Mouse (Mus musculus): ENCODE measurements around the gene Irf2. TPM values are rescaled to one million over a fixed set of nuclear protein-coding genes. Genes with fewer than 3 reads are reported as not detected.
"Not testable (repeated sequence)": the region's sequence is repeated elsewhere in the genome, so short reads cannot be mapped to it uniquely, and the experiment has no call there.

Gene Irf2
- polyA plus RNA-seq, 1 experiment = 10.1 TPM

DNA sequence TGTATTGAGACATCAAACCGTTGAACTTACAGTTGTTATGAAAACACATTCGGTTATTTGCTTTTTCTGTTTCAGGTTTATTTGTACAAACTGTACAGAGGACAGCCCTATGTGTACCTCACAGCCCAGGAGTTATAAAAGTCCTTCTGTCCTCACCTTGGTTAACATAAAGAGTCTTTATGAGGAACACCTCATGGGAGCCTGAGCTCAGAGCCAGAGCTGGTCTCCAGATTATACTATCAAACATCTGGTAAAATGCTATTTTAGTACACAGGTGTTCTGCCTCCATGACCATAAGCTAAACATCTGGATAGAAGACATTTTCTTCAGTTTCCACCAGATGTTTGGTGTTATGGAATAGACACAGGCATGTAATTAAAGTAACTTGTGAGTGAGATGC is 13.1 kb upstream of the Irf2 start:
- no peak overlapping the region for H3K4me3 ChIP-seq (ENCODE audit: control insufficient read depth, low read depth, low read length)
- H3K4me1 ChIP-seq (ENCODE audit: control insufficient read depth, insufficient read depth, low read length) = no peaks in the 10 kb centered on the region
- TF ChIP-seq POLR2A (IDR thresholded peaks at IDR 0.05; ENCODE audit: control insufficient read depth, low read depth, low read length) (no peak), CTCF (IDR thresholded peaks at IDR 0.05; ENCODE audit: control insufficient read depth, insufficient read depth, insufficient replicate concordance, low read depth, low read length) (no peak)
- no peak overlapping the region for H3K27ac ChIP-seq (ENCODE audit: control insufficient read depth, insufficient read depth, low read depth, low read length)
- H3K27me3 ChIP-seq (ENCODE audit: control insufficient read depth, insufficient read depth, low read length) = no peaks in the 10 kb centered on the region
- no peaks in the 10 kb centered on the region for H3K36me3 ChIP-seq (ENCODE audit: control insufficient read depth, insufficient read depth, low read length)

DNA sequence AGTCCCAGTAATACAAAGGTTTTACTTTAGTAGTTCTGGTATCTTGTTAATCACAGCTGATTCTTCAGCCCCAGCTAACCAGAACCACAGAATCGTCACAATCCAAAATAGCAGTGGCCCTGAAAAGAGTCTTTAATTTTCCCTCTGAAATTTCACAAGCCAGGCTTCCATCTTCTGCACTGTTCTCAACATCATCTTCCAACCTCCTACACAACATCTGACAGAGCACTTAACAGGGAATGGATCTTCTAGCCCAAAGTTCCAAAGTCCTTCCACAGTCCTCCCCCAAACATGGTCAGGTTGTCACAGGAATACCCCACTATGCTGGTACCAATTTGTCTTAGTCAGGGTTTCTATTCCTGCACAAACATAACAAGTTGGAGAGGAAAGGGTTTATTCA is 9.9 kb upstream of the Irf2 start:
- H3K4me3 ChIP-seq (ENCODE audit: control insufficient read depth, low read depth, low read length); H3K4me1 ChIP-seq (ENCODE audit: control insufficient read depth, insufficient read depth, low read length); H3K36me3 ChIP-seq (ENCODE audit: control insufficient read depth, insufficient read depth, low read length); H3K27me3 ChIP-seq (ENCODE audit: control insufficient read depth, insufficient read depth, low read length); H3K27ac ChIP-seq (ENCODE audit: control insufficient read depth, insufficient read depth, low read depth, low read length): not testable (repeated sequence)

DNA sequence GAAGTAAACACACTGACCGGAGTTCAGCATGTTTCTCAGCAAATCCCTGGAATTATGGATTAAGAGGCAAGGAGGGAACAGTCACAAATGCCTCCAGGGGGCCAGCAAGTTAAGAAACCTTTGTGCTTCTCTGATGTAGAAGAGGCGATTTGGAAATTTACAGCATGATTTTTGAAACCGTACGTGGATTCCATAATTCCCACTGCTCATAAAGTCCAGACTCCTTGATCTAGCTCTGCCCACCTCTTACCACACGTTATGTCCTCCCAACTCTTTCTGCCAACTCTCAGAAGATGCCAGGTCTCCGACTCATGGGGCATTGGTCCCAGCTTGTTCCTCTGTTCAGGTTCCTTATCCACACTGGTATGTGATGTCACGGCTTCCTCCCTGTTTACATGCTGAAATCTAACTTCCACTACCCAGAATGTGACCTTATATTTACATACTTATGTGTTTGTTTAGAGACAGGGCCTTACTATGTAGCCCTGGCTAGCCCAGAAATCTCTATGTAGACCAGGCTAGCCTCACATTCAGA is 7.1 kb upstream of the Irf2 start:
- H3K27me3 ChIP-seq (ENCODE audit: control insufficient read depth, insufficient read depth, low read length) = no peaks in the 10 kb centered on the region
- H3K4me1 ChIP-seq (ENCODE audit: control insufficient read depth, insufficient read depth, low read length) = no peaks in the 10 kb centered on the region
- no peak overlapping the region for H3K4me3 ChIP-seq (ENCODE audit: control insufficient read depth, low read depth, low read length)
- H3K36me3 ChIP-seq (ENCODE audit: control insufficient read depth, insufficient read depth, low read length) = no peaks in the 10 kb centered on the region
- H3K27ac ChIP-seq (ENCODE audit: control insufficient read depth, insufficient read depth, low read depth, low read length) = no peak overlapping the region
- TF ChIP-seq POLR2A (IDR thresholded peaks at IDR 0.05; ENCODE audit: control insufficient read depth, low read depth, low read length) (no peak), CTCF (IDR thresholded peaks at IDR 0.05; ENCODE audit: control insufficient read depth, insufficient read depth, insufficient replicate concordance, low read depth, low read length) (no peak)

DNA sequence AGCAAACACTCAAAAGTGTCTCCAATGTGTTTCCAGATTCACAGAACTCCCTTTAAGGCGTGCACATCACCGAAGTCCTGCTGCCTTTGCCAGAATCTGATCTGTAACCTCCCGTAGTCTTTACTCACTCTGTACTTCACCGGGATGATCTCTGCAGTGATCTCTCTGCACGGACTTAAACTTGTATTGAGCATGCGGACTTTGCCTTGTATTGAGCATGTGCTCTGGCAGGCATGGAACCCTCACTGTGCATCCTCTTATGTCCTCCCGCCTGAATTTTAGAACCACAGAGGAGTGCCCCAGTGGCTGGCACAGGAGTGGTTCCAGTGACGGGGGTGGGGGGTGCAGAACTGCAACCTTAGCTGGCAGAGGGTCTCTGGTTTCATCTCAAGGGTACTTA is 5.9 kb upstream of the Irf2 start:
- TF ChIP-seq CTCF (IDR thresholded peaks at IDR 0.05; ENCODE audit: control insufficient read depth, insufficient read depth, insufficient replicate concordance, low read depth, low read length) (no peak), POLR2A (IDR thresholded peaks at IDR 0.05; ENCODE audit: control insufficient read depth, low read depth, low read length) (no peak)

DNA sequence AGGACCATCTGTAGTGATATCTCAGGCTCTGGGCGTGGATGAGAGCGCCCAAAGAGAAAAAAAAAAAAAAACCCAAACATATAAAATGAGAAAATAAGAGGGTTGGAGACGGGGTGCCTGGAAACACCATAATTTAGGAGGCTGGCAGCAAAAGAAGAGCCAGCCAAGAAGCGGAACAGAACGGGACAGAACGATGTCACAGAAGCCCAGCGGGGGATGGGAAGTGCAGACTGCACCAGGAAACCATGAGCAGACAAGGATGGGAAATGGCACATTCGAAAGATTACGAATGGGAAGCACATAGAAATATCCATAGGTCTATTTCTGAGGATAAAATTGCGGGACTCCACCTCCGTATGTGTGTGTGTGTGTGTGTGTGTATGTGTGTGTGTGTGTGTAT is 4.0 kb upstream of the Irf2 start:
- Histone ChIP-seq H3K4me1 (ENCODE audit: control insufficient read depth, insufficient read depth, low read length) (no peaks in the 10 kb centered on the region; the same call in 1 of the 2 replicates), H3K27ac (ENCODE audit: control insufficient read depth, insufficient read depth, low read depth, low read length) (no peak overlapping the region), H3K36me3 (ENCODE audit: control insufficient read depth, insufficient read depth, low read length) (no peaks in the 10 kb centered on the region), H3K27me3 (ENCODE audit: control insufficient read depth, insufficient read depth, low read length) (no peaks in the 10 kb centered on the region), H3K4me3 (ENCODE audit: control insufficient read depth, low read depth, low read length) (no peak overlapping the region)
- TF ChIP-seq CTCF (IDR thresholded peaks at IDR 0.05; ENCODE audit: control insufficient read depth, insufficient read depth, insufficient replicate concordance, low read depth, low read length) = no peak
- TF ChIP-seq POLR2A (IDR thresholded peaks at IDR 0.05; ENCODE audit: control insufficient read depth, low read depth, low read length) = no peak

More for the DNA sequence above, 5.9 kb upstream of the Irf2 start:
- Histone ChIP-seq H3K4me1 (ENCODE audit: control insufficient read depth, insufficient read depth, low read length) (no peaks in the 10 kb centered on the region), H3K36me3 (ENCODE audit: control insufficient read depth, insufficient read depth, low read length) (no peaks in the 10 kb centered on the region), H3K4me3 (ENCODE audit: control insufficient read depth, low read depth, low read length) (no peak overlapping the region), H3K27me3 (ENCODE audit: control insufficient read depth, insufficient read depth, low read length) (no peaks in the 10 kb centered on the region), H3K27ac (ENCODE audit: control insufficient read depth, insufficient read depth, low read depth, low read length) (no peak overlapping the region)

DNA sequence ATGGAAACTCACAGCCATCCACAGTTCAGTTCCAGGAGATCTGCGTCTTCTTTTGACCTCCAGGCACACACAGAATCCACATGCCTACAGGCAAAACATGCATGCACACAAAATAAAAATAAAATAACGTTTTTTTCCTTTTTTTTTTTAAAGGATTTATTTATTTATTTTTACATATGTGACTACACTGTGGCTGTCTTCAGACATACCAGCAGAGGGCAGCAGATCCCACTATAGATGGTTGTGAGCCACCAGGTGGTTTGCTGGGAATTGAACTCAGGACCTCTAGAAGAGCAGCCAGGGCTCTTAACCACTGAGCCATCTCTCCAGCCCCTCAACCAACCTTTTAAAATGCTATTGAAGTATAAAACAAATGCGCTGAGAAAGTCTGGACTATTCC is 3.3 kb upstream of the Irf2 start:
- Histone ChIP-seq H3K36me3 (ENCODE audit: control insufficient read depth, insufficient read depth, low read length) (no peaks in the 10 kb centered on the region), H3K27ac (ENCODE audit: control insufficient read depth, insufficient read depth, low read depth, low read length) (no peak overlapping the region), H3K27me3 (ENCODE audit: control insufficient read depth, insufficient read depth, low read length) (no peaks in the 10 kb centered on the region), H3K4me1 (ENCODE audit: control insufficient read depth, insufficient read depth, low read length) (peaks cover 2% of the 10 kb centered on the region), H3K4me3 (ENCODE audit: control insufficient read depth, low read depth, low read length) (no peak overlapping the region)
- no peak for TF ChIP-seq CTCF (IDR thresholded peaks at IDR 0.05; ENCODE audit: control insufficient read depth, insufficient read depth, insufficient replicate concordance, low read depth, low read length)

DNA sequence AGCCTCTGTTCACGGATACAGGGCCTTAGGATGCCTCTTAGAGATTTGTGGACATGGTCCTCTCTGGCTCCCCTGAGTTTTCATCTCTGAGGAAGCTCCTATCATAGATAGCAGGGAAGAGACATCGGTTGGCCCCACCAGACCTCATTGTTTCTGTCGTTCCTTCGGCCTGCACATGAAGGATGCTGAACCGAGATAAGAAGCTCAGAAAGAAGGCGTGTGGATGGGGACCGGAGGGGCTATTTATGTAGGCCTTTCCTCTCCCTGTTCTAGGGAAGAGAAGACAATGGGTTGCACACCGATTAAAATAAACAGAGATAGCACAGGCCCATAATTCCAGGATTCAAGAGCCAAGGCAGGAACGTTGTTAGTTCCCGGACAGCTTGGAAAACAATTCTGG is 2.1 kb upstream of the Irf2 start:
- Histone ChIP-seq H3K36me3 (ENCODE audit: control insufficient read depth, insufficient read depth, low read length) (no peaks in the 10 kb centered on the region), H3K4me3 (ENCODE audit: control insufficient read depth, low read depth, low read length) (no peak overlapping the region), H3K27me3 (ENCODE audit: control insufficient read depth, insufficient read depth, low read length) (no peaks in the 10 kb centered on the region), H3K27ac (ENCODE audit: control insufficient read depth, insufficient read depth, low read depth, low read length) (no peak overlapping the region), H3K4me1 (ENCODE audit: control insufficient read depth, insufficient read depth, low read length) (peaks cover 8% of the 10 kb centered on the region)
- TF ChIP-seq POLR2A (IDR thresholded peaks at IDR 0.05; ENCODE audit: control insufficient read depth, low read depth, low read length) = no peak
- no peak for TF ChIP-seq CTCF (IDR thresholded peaks at IDR 0.05; ENCODE audit: control insufficient read depth, insufficient read depth, insufficient replicate concordance, low read depth, low read length)

DNA sequence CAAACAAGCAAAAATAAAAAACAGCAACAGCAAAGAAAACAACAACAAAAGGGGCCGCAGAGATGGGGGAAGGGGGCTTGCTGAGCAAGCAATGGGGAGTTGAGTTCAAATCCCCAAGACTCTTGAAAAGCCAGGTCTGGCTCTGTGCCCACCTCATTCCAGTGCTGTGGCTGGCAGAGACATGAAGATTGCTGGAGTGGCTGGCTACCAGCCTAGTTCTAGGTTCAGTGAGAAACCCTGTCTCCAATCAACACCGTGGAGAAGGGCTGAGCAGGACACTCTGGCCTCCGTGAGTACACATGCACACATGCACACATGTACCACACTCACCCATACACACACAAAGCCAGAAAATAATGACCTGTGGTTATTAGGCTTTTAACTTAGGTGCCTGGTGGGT is 1.6 kb upstream of the Irf2 start:
- Histone ChIP-seq H3K27ac (ENCODE audit: control insufficient read depth, insufficient read depth, low read depth, low read length) (no peak overlapping the region), H3K36me3 (ENCODE audit: control insufficient read depth, insufficient read depth, low read length) (no peaks in the 10 kb centered on the region), H3K4me3 (ENCODE audit: control insufficient read depth, low read depth, low read length) (no peak overlapping the region), H3K27me3 (ENCODE audit: control insufficient read depth, insufficient read depth, low read length) (no peaks in the 10 kb centered on the region), H3K4me1 (ENCODE audit: control insufficient read depth, insufficient read depth, low read length) (peaks cover 8% of the 10 kb centered on the region)
- TF ChIP-seq POLR2A (IDR thresholded peaks at IDR 0.05; ENCODE audit: control insufficient read depth, low read depth, low read length) (no peak), CTCF (IDR thresholded peaks at IDR 0.05; ENCODE audit: control insufficient read depth, insufficient read depth, insufficient replicate concordance, low read depth, low read length) (no peak)
